Mouse (Mus musculus) brain, embryonic 14.5 days (tissue): ENCODE results near the gene Nudt15.

Experiments used
- CTCF ChIP-seq: fragments of 200-500 bp; IDR thresholded peaks from 2 replicates; pipeline ENCODE4 v1.5.1; 2012; ENCODE audit warnings: inconsistent platforms, mild to moderate bottlenecking, moderate library complexity, borderline replicate concordance; ENCODE audit not compliant: insufficient read depth, insufficient read length; ENCODE audit errors: extremely low read depth
- POLR2A ChIP-seq: fragments of 200-500 bp; IDR thresholded peaks from 2 replicates; pipeline ENCODE4 v1.6.1; 2012; ENCODE audit warnings: mild to moderate bottlenecking, inconsistent platforms, borderline replicate concordance; ENCODE audit not compliant: poor library complexity, insufficient read depth, insufficient read length, severe bottlenecking; ENCODE audit errors: extremely low read depth

- TF ChIP-seq CTCF (no peak), POLR2A (no peak)
These were observed 74.2 kb downstream of the Nudt15 start for GRCm38 (mm10) chr14:73473670-73474460.
